Mouse (Mus musculus) cerebellum, adult 2 months (tissue): ENCODE results near the gene Ncoa4.

Experiments
- CTCF ChIP-seq: fragments of 200-500 bp; IDR thresholded peaks from 2 replicates; pipeline ENCODE4 v1.5.1; 2011; ENCODE audit warnings: low read depth, mild to moderate bottlenecking, control low read depth, low read length, moderate library complexity, borderline replicate concordance; ENCODE audit not compliant: insufficient read depth
- POLR2A ChIP-seq: fragments of 200-500 bp; IDR thresholded peaks from 2 replicates; pipeline ENCODE4 v1.6.1; 2011; ENCODE audit warnings: low read length, control low read depth, borderline replicate concordance; ENCODE audit not compliant: insufficient read depth

DNA sequence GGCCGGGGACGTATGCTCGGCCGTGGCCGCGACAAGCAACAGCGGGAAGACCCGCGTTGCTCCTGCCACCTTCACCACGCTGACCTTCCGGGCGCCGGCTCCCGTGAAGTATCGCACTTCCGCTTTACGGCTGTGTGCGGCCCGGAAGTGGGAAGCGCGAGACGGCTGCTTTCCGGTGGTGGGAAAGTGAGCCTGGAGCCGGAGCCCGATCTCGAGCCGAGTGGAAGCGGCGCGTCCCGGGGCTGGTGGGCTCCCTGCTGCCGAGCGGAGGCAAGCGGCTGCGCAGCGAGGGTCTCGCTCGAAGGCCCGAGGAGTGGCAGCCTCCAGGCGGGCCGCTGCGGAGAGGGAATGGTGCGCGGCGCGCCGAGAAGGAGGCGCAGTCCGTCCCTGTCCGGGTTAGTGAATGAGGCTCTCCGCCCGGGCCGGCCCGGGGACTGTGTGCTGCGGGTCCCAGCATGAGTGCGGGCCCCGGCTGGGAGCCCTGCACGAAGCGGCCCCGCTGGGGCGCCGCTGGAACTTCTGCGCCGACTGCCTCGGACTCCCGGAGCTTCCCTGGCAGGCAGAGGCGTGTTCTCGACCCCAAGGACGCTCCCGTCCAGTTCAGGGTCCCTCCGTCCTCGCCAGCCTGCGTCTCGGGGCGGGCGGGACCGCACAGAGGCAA, 42.3 kb downstream of the Ncoa4 start, which contains the start of the genes Timm23 and Parg:
- TF ChIP-seq CTCF (no peak), POLR2A (peak; percentile 55)
